Mouse (Mus musculus) gastrocnemius, adult 8-10 months (tissue): ENCODE measurements around the gene Ugt1a2. TPM values are rescaled to one million over a fixed set of nuclear protein-coding genes. Genes with fewer than 3 reads are reported as not detected.
"Not testable (repeated sequence)": the region's sequence is repeated elsewhere in the genome, so short reads cannot be mapped to it uniquely, and the experiment has no call there.

Experiments used
- DNase-seq, 2 experiments: peaks; one replicate each; pipeline ENCODE4 v3.0.0; 2022; ENCODE audit warnings: low spot score in 2 of 2
- total RNA-seq, 4 experiments: library from RNA; stranded (reverse); gene quantifications; 2 replicates each; pipeline ENCODE4 v1.2.4; 2022

The Ugt1a2 gene
- under 1 TPM in 1 of 4 experiments, not detected in 3; 0.16 TPM for total RNA-seq

DNA sequence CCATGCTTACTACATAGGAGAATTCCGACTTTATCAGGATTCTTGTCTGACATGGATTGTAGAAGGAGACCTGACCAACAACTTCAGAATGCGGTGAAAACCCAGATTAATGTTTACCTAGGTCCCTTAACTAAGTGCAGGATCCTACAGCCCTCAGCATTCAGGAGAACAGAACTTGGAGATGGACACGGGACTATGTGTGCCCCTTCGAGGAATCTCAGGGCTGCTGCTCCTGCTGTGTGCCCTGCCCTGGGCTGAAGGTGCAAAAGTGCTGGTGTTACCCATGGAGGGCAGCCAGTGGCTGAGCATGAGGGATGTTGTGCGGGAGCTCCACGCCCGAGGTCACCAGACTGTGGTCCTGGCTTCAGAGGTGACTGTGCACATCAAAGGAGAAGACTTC is at the start of gene Ugt1a2:
TSS of gene Ugt1a2 (plus strand) at position 146 of the 400 bp plus-strand sequence.
- no peak for DNase-seq

DNA sequence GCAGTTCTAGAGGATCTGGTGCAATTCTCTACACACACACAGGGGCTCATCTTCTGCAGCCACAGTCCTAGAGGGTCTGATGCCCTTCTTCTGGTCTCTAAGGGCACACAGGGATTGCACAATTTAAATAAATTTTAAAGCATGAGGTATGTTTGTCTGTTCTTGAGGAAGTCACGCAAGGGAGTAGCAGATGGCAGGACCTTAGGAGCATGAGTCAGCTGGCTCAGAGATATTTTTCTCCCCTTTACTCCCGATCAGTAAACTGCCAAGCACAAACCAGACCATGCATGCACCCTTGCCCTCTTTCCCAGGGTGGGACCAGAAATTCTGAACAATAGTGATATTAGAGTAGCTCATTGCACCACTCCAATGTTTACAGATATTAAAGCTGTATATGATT is 42.0 kb upstream of the Ugt1a2 start:
- no peak for DNase-seq

GRCm38 (mm10) chr1:88165711-88166110 is 34.7 kb upstream of the Ugt1a2 start, which contains the start of gene Ugt1a5:
Ugt1a5 (plus strand) TSS chr1:88166012.
- DNase-seq, result no peak

DNA sequence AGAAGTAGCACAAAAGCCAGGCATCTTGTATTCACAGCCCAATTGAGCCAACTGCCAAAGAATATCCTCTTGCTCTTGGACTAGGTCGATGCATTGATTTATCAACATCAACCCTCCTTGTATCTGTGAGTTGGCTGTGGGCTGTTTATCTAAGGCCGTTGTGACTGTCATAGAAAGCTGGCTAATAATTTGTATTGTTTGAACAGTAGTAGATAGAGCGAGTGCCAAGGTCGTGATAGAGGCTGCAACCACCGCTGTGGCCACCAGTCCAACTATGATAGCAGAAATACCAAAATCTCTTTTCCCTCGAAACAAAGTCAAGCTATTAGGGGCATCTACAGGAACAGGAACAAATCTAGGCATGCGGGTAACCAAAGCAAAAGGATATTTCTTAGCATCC is 28.2 kb upstream of the Ugt1a2 start:
- DNase-seq, result not testable (repeated sequence)

DNA sequence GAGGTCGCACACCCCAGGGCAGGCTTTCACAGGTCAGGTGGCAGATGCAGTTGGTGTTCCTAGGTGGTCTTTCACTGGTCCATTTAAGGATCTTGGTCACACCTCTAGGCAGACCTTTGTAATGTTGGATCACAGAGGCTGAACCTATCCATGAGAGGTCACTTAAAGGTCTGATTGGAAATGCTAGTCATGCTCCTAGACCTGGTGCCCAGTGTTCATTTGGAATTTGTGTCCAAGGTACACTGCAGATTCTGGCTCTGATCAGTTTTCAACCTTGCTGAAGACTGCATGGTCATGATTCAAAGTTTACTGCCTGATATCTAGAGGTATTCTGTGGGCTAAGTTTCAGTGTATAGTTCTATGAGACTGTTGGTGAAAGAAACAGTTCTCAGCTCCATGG is 20.7 kb upstream of the Ugt1a2 start:
- DNase-seq, result no peak

- DNase-seq, result no peak
Measured at GRCm38 (mm10) chr1:88186325-88186935, 14.0 kb upstream of the Ugt1a2 start.

DNA sequence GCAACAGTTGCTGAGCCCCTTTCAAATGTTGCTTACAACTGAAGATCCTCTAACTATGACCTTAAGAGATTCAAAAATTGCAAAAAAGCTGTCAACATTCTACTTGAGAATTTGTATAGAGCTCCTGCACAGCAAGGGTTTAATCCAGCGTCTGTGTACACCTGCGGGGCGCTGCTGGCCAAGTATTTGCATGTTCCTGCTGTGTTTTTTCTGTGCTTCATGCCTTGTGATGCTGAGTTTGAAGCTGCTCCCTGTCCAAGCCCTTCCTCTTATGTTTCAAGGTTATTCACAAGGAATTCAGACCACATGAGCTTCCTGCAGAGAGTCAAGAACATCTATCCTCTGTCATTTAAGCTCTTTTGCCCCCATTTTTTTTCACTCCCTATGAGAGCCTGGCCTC is 8.3 kb upstream of the Ugt1a2 start:
- no peak for DNase-seq

DNA sequence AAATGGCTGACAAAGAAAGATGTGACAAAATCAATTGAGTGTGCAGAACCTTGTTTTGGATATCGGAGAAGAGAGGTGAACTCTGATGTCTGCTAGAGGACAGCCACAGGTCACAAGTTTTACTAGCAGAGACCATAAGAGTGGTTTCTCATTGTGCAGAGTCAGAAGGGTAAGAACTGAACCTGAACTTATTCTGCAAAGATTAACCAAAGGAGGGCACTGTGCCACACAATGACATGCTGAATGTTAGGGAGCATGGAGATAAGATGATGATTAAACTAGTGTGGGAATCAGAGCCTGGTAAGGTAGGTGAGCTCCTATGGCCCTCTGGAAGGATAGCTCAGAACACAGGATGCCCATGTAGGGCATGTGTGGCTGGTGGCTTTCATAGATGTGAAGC is 4.7 kb upstream of the Ugt1a2 start:
- no peak for DNase-seq

DNA sequence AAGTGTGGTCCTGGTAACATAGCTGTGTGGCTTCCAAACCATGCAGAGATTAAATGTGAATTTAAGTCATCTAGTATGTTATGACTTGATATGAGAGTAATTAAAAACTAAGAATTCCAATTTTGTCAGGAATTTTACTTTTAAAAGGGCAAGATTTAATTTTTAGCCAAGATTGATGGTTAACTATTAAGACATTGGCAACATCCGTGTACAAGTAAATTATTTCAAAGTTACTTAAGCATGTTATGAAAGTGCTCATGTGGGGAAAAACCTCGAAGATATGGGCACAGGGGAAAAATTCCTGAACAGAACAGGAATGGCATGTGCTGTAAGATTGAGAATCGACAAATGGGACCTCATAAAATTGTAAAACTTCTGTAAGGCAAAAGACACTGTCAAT is 3.0 kb upstream of the Ugt1a2 start:
- DNase-seq, result no peak

GRCm38 (mm10) chr1:88199996-88200395 is 405 bp upstream of the Ugt1a2 start:
- no peak for DNase-seq

- no peak for DNase-seq
Measured at GRCm38 (mm10) chr1:88205294-88205922, 5.0 kb downstream of the Ugt1a2 start, which contains the start of gene Dnajb3. Dnajb3 (minus strand) TSS chr1:88205782.

GRCm38 (mm10) chr1:88206843-88207479 is 6.6 kb downstream of the Ugt1a2 start:
- DNase-seq, result no peak

GRCm38 (mm10) chr1:88211812-88212211 is 11.4 kb downstream of the Ugt1a2 start, which contains the start of gene Ugt1a1:
Ugt1a1 (plus strand) TSS chr1:88211959.
- DNase-seq, result no peak

DNA sequence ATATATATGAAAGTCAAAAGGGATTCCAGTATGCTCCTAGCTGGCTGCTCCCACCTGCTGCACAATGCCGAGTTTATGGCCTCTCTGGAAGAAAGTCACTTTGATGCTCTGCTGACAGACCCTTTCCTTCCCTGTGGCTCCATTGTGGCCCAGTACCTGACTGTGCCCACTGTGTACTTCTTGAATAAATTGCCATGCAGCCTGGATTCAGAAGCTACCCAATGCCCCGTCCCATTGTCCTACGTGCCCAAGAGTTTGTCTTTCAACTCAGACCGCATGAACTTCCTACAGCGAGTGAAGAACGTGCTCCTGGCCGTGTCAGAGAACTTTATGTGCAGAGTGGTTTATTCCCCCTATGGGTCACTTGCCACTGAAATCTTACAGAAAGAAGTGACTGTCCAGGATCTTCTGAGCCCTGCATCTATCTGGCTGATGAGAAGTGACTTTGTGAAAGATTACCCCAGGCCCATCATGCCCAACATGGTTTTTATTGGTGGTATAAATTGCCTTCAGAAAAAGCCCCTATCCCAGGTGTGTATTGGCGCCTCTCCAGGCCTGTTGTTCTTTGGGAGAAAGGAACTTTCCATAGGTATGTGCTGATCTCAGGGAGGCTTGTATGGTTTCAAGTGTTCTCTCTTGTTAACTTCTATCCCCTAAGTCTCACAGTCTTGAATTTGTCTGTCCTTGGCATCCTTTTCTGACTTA is 12.1 kb downstream of the Ugt1a2 start:
- peak in 1 of 2 experiments; percentile 11 for DNase-seq

GRCm38 (mm10) chr1:88213061-88213460 is 12.7 kb downstream of the Ugt1a2 start:
- DNase-seq, result no peak

DNA sequence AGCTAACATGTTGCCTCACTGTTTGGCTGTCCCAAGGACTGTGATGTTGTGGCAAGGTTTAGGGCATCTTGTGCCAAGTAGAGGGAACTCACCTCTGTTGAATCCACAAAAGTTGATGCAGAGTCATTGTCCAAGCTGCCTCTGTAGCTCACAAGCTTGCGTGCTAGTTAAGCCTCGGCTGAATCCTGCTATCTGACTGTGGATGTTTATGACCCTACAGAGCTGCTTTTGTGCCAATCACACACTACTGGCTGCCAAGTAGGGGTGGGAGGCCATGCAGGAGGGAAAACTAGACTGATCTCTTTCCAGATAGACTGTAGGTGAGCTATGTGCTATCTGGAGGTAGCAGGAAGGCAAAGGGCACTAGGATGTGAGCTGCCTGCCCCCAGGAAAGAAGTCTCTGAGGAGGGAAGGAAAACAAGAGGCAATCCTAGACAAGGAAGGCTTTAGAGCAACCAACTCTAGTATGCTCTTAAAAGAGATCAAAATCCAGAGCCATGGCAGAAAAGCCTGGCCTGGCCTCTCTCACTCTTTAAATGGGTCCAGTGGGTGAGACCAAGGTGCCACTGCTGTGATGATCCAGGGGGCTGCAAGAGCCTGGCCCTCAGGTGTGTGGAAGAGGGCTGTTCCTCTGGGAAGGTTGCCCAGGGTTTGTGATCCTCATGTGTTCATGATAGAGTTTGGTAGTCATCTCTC is 13.5 kb downstream of the Ugt1a2 start:
- DNase-seq, result peak in 1 of 2 experiments; percentile 7

GRCm38 (mm10) chr1:88214462-88214952 is 14.1 kb downstream of the Ugt1a2 start:
- no peak for DNase-seq

GRCm38 (mm10) chr1:88215466-88216380 is 15.3 kb downstream of the Ugt1a2 start:
- no peak for DNase-seq

- no peak for DNase-seq
Measured at GRCm38 (mm10) chr1:88216551-88216950, 16.1 kb downstream of the Ugt1a2 start.

DNA sequence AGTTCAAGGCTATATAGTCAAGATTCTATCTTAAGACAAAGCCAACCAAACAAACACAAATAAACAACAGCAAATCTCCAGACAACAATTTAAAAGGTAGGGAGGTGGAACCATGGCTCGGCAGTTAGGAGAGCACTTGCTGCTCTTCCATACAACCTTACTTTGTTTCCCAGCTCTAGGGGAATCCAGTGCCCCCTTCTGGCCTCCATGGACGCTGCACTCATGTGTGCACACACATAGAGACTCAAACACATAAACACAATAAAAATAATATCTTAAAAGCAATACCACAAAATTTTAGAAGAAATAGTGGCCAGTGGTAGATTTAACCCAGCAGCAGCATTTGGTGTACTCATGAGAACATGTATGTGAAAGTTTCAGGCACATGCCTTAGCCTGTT is 16.7 kb downstream of the Ugt1a2 start:
- DNase-seq, result no peak
